Mouse (Mus musculus): ENCODE data around the gene A430005L14Rik.

DNA sequence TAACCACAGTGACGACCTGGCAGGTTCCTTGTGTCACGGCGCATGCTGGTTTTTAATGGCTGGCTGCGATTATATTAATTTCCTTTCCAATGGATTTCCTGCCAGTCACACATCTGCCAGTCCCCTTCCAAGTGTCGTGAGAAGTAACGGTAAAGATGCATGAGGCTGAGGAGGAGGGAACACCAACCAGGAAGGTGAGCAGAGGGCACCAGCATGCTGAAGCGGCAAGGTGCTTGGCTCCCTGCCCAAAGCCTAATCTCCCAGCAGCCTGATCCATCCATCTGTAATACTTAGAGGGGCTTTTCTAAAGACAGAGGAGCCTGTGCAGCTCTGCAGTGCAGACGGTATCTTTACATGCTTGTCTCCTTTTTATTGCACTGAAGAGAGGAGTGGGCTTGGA lies 1.4 kb upstream of the A430005L14Rik start:
- TF ChIP-seq CTCF (IDR thresholded peaks at IDR 0.05; ENCODE audit: extremely low read depth, insufficient read depth, low read length) (no peak), POLR2A (IDR thresholded peaks at IDR 0.05; ENCODE audit: extremely low read depth, insufficient read depth, low read length) (no peak)
